Mouse (Mus musculus) stomach, embryonic 14.5 days (tissue): ENCODE measurements around the gene Odam. TPM values are rescaled to one million over a fixed set of nuclear protein-coding genes. Genes with fewer than 3 reads are reported as not detected.

ENCODE experiments used
- polyA plus RNA-seq: library from polyadenylated mRNA; unstranded; fragments of >200 nt; fragmentation: Nextera tagmentation; extraction: Ambion mirVana; gene quantifications from 2 replicates; pipeline ENCODE4 v1.2.1, GENCODE M21; 2014

Gene Odam
- polyA plus RNA-seq, 1 experiment from 2014 or later, result not detected

Other genes starting within 250 kb of the Odam start
- not detected in 2 replicates for gene Csn1s1, start 218.8 kb upstream of the Odam start, polyA plus RNA-seq
- not detected in 2 replicates for gene Csn2, start 185.4 kb upstream of the Odam start, polyA plus RNA-seq
- gene Csn1s2a, start 110.5 kb upstream of the Odam start, polyA plus RNA-seq, result not detected in 2 replicates
- gene Csn1s2b, start 76.9 kb upstream of the Odam start, polyA plus RNA-seq, result not detected in 2 replicates
- not detected in 2 replicates for gene Prr27, start 59.3 kb upstream of the Odam start, polyA plus RNA-seq
- gene Csn3, start 40.5 kb downstream of the Odam start, polyA plus RNA-seq, result not detected in 2 replicates
- gene 2310003L06Rik, start 84.4 kb downstream of the Odam start, polyA plus RNA-seq, result not detected in 2 replicates
- gene Gm28434, start 84.5 kb downstream of the Odam start, polyA plus RNA-seq, result not detected in 2 replicates
- gene Cabs1, start 94.4 kb downstream of the Odam start, polyA plus RNA-seq, result not detected in 2 replicates
- gene Smr3a, start 117.5 kb downstream of the Odam start, polyA plus RNA-seq, result not detected in 2 replicates
- not detected in 2 replicates for gene Smr2, start 201.5 kb downstream of the Odam start, polyA plus RNA-seq
- not detected in 2 replicates for gene Gm11116, start 226.5 kb downstream of the Odam start, polyA plus RNA-seq